ENCODE assay signal across 8 mouse cellular contexts in the genomic region with DNA sequence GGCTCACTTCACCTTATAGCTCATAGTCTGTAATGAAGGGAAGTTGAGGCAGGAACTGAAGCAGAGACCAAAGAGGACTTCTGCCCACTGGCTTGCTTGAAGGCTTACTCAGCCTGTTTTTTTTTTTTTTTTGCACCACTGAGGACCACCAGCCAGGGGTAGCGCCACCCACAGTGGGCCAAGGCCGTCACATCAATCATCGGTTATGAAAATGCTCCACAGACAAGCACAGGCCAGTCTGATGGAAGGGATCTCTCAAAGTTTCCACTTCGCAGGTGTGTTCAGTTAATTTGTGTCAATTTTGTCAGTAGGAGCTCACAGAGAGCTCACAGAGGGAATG. TPM values are rescaled to one million over a fixed set of nuclear protein-coding genes. Genes with fewer than 3 reads are reported as not detected.
DNase-seq lines count a peak whose midpoint lies in the region; ATAC-seq and TF ChIP-seq lines count a peak whose summit lies in the region.

No protein-coding gene starts in this region.

- peak overlapping the region; percentile 47 for H3K4me3 ChIP-seq in heart, embryonic 16.5 days (ENCODE audit: low read length)
- peak overlapping the region; percentile 83 to 87 for H3K4me3 ChIP-seq in MEL (ENCODE audit: control insufficient read depth in 1 of 2, insufficient read depth in 1 of 2, low read depth in 2 of 2, low read length in 2 of 2)
- H3K4me3 ChIP-seq in forebrain, embryonic 16.5 days (replicated peaks; ENCODE audit: low read length), result peak overlapping the region; percentile 78
- peak overlapping the region; percentile 23; the same call in 1 of the 2 replicates for H3K4me3 ChIP-seq in macrophage (ENCODE audit: inconsistent target)

- H3K79me2 ChIP-seq in MEL (ENCODE audit: control insufficient read depth, insufficient read depth, low read length, poor library complexity) (peaks cover 4% of the 10 kb centered on the region), macrophage (ENCODE audit: inconsistent target) (peaks cover 12% of the 10 kb centered on the region; the same call in 1 of the 2 replicates)

- H3K36me3 ChIP-seq in heart, embryonic 16.5 days (ENCODE audit: control insufficient read depth, insufficient read depth), result peaks cover 7% of the 10 kb centered on the region
- H3K36me3 ChIP-seq in MEL (ENCODE audit: control insufficient read depth in 1 of 2, insufficient read depth in 2 of 2, low read length in 2 of 2) (peaks cover 0 to 4% of the 10 kb centered on the region in 2 experiments; a peak in 2 of 4 replicates), macrophage (ENCODE audit: inconsistent target) (no peaks in the 10 kb centered on the region)
- H3K36me3 ChIP-seq in forebrain, embryonic 16.5 days (ENCODE audit: control insufficient read depth, insufficient read depth), result no peaks in the 10 kb centered on the region

- no peak for TF ChIP-seq POLR2A in MEL (IDR thresholded peaks at IDR 0.05; ENCODE audit: control insufficient read depth in 1 of 2, insufficient read depth in 1 of 2, low read depth in 1 of 2, low read length in 2 of 2, poor library complexity in 1 of 2)

- H3K27ac ChIP-seq in heart, embryonic 16.5 days (ENCODE audit: low read length), result peak overlapping the region; percentile 88
- H3K27ac ChIP-seq in MEL (ENCODE audit: control insufficient read depth, low read depth, low read length) (peak overlapping the region; percentile 96), macrophage (peak overlapping the region; percentile 42)
- peak overlapping the region; percentile 31 for H3K27ac ChIP-seq in forebrain, embryonic 16.5 days (ENCODE audit: low read length)

- H3K4me1 ChIP-seq in heart, embryonic 16.5 days (ENCODE audit: control insufficient read depth, insufficient read depth, low read length), result peaks cover 10% of the 10 kb centered on the region
- peaks cover 0 to 11% of the 10 kb centered on the region in 2 experiments; a peak in 2 of 4 replicates for H3K4me1 ChIP-seq in MEL (ENCODE audit: control insufficient read depth in 1 of 2, insufficient read depth in 2 of 2, low read length in 2 of 2)
- peaks cover 12% of the 10 kb centered on the region for H3K4me1 ChIP-seq in forebrain, embryonic 16.5 days (replicated peaks; ENCODE audit: control insufficient read depth, insufficient read depth, low read length)

- 0 out of 6 replicates have a peak, but pooled peaks of 1 of the 3 experiments have one; percentile 3 for TF ChIP-seq CTCF in MEL (IDR thresholded peaks at IDR 0.05 in 2 of 3, conservative IDR thresholded peaks at IDR 0.05 in 1 of 3; ENCODE audit: control insufficient read depth in 1 of 3, insufficient read depth in 1 of 3, low read depth in 2 of 3, low read length in 3 of 3, poor library complexity in 1 of 3, severe bottlenecking in 1 of 3)

- no peaks in the 10 kb centered on the region for H3K27me3 ChIP-seq in heart, embryonic 16.5 days (ENCODE audit: control insufficient read depth, insufficient read depth, low read length)
- H3K27me3 ChIP-seq in MEL (ENCODE audit: control insufficient read depth in 1 of 2, insufficient read depth in 2 of 2, low read length in 2 of 2), result no peaks in the 10 kb centered on the region
- H3K27me3 ChIP-seq in forebrain, embryonic 16.5 days (replicated peaks; ENCODE audit: control insufficient read depth, insufficient read depth, low read length), result no peaks in the 10 kb centered on the region

- no peak for DNase-seq in heart, postnatal 36 days
- no peak for DNase-seq in MEL (ENCODE audit: low read depth, low spot score)
- no peak for DNase-seq in yolk sac, embryonic 10.5 days (ENCODE audit: low spot score)
- DNase-seq in cerebellum, postnatal 10 days, result no peak
- DNase-seq in left cerebral cortex, adult 8-10 months (ENCODE audit: low spot score in 2 of 2), result no peak

- no peak; a peak in 1 of 4 replicates for TF ChIP-seq EP300 in MEL (IDR thresholded peaks at IDR 0.05; ENCODE audit: low read depth in 1 of 2, low read length in 2 of 2)

- no peak for TF ChIP-seq RAD21 in MEL (IDR thresholded peaks at IDR 0.05; ENCODE audit: low read depth, low read length)

- no peaks in the 10 kb centered on the region for H3K9me3 ChIP-seq in heart, embryonic 16.5 days (replicated peaks; ENCODE audit: control insufficient read depth, low read length)
- H3K9me3 ChIP-seq in MEL (replicated peaks; ENCODE audit: insufficient read depth, low read length), result no peaks in the 10 kb centered on the region
- H3K9me3 ChIP-seq in forebrain, embryonic 16.5 days (ENCODE audit: control insufficient read depth, low read length), result no peaks in the 10 kb centered on the region

- 78% methylated on average over 4 of the region's 4 CpGs for WGBS in heart, embryonic 16.5 days
- WGBS in forebrain, embryonic 16.5 days, result 81% methylated on average over 4 of the region's 4 CpGs
- 89% methylated on average over 4 of the region's 4 CpGs for WGBS in macrophage (ENCODE audit: missing documents)

- peak; percentile 1; the same call in 1 of the 2 replicates for ATAC-seq in heart, embryonic 16.5 days (replicated peaks; ENCODE audit: extremely low read depth, insufficient read depth, low FRiP score)
- ATAC-seq in forebrain, embryonic 16.5 days, result peak; percentile 41

- peak overlapping the region; percentile 65 for H3K4me2 ChIP-seq in heart, embryonic 16.5 days (ENCODE audit: low read depth, low read length)
- peak overlapping the region; percentile 55 for H3K4me2 ChIP-seq in forebrain, embryonic 16.5 days (ENCODE audit: low read length)

- intact Hi-C loops in heart, postnatal 36 days (cut with DNase I), result no loop called here

- peak overlapping the region; percentile 58 for H3K9ac ChIP-seq in heart, embryonic 16.5 days (ENCODE audit: low read length)
- peak overlapping the region; percentile 97 for H3K9ac ChIP-seq in MEL (ENCODE audit: control insufficient read depth, low read depth, low read length, poor library complexity, severe bottlenecking)
- H3K9ac ChIP-seq in forebrain, embryonic 16.5 days (replicated peaks; ENCODE audit: low read depth, low read length), result peak overlapping the region; percentile 54

RNA-seq across cellular contexts. Expression of a gene that starts 0.3 kb away (rescaled TPM):
- polyA plus RNA-seq in heart, embryonic 16.5 days (2015; fragmentation: Nextera tagmentation; extraction: Ambion mirVana), result 19.1 and 23.8 TPM in 2 replicates
- total RNA-seq in heart, postnatal 36 days (2021), result 1 to 10 TPM; 5.6 to 6.2 TPM
- 12.7 and 12.8 TPM in 2 replicates for total RNA-seq in MEL (2012; rRNA removed)
- 10 to 100 TPM in 1 of 2 experiments, not detected in 1; 40.7 TPM for polyA plus RNA-seq in MEL (2012; ENCODE audit: insufficient read depth in 1 of 2, insufficient read length in 2 of 2, low read depth in 1 of 2, low replicate concordance in 2 of 2, missing spikeins in 1 of 2)
- polyA plus RNA-seq in forebrain, embryonic 16.5 days (2015; fragmentation: Nextera tagmentation; extraction: Ambion mirVana), result 51.8 and 61.8 TPM in 2 replicates
- total RNA-seq in macrophage (2018; cell fraction: chromatin; rRNA removed), result 10 to 100 TPM in 6 of 26 experiments, 1 to 10 TPM in 18, under 1 TPM in 2; 0.71 to 16.1 (median 5.1) TPM
- 10 to 100 TPM; 20.0 to 45.6 (median 32.1) TPM for total RNA-seq in macrophage (2018; cell fraction: cytosol; rRNA removed)
- 10 to 100 TPM in 24 of 26 experiments, 1 to 10 TPM in 2; 4.3 to 47.3 (median 21.7) TPM for total RNA-seq in macrophage (2018; cell fraction: nucleus; rRNA removed)
- 16.3 to 35.3 TPM (median 33.0 TPM) in 3 replicates for polyA plus RNA-seq in macrophage (2018)
- total RNA-seq in left cerebral cortex, adult 8-10 months (2022), result 10 to 100 TPM; 37.6 to 43.0 (median 39.8) TPM

RNA-seq across cellular contexts. Expression of a gene that starts 0.6 kb away (rescaled TPM):
- polyA plus RNA-seq in heart, embryonic 16.5 days (2015; fragmentation: Nextera tagmentation; extraction: Ambion mirVana), result 9.0 and 9.1 TPM in 2 replicates
- total RNA-seq in heart, postnatal 36 days (2021), result 1 to 10 TPM; 4.2 to 4.4 TPM
- total RNA-seq in MEL (2012; rRNA removed), result 7.4 and 7.9 TPM in 2 replicates
- polyA plus RNA-seq in MEL (2012; ENCODE audit: insufficient read depth in 1 of 2, insufficient read length in 2 of 2, low read depth in 1 of 2, low replicate concordance in 2 of 2, missing spikeins in 1 of 2) (1 to 10 TPM in 1 of 2 experiments, not detected in 1; 10.0 TPM), macrophage (2018) (2.6 to 5.3 TPM (median 4.6 TPM) in 3 replicates)
- 5.7 and 6.1 TPM in 2 replicates for polyA plus RNA-seq in forebrain, embryonic 16.5 days (2015; fragmentation: Nextera tagmentation; extraction: Ambion mirVana)
- 10 to 100 TPM in 22 of 26 experiments, 1 to 10 TPM in 4; 5.2 to 61.8 (median 23.9) TPM for total RNA-seq in macrophage (2018; cell fraction: chromatin; rRNA removed)
- total RNA-seq in macrophage (2018; cell fraction: cytosol; rRNA removed), result 1 to 10 TPM; 2.1 to 4.6 (median 3.2) TPM
- total RNA-seq in macrophage (2018; cell fraction: nucleus; rRNA removed), result 10 to 100 TPM in 15 of 26 experiments, 1 to 10 TPM in 11; 3.1 to 24.6 (median 10.8) TPM
- total RNA-seq in left cerebral cortex, adult 8-10 months (2022), result 1 to 10 TPM; 5.4 to 7.8 (median 5.7) TPM

RNA-seq across cellular contexts. Expression of a gene that starts 38.9 kb away (rescaled TPM):
- polyA plus RNA-seq in heart, embryonic 16.5 days (2015; fragmentation: Nextera tagmentation; extraction: Ambion mirVana), result 1.7 and 2.2 TPM in 2 replicates
- 1 to 10 TPM; 1.2 to 1.4 TPM for total RNA-seq in heart, postnatal 36 days (2021)
- 0.07 and 0.15 TPM in 2 replicates for total RNA-seq in MEL (2012; rRNA removed)
- polyA plus RNA-seq in MEL (2012; ENCODE audit: insufficient read depth in 1 of 2, insufficient read length in 2 of 2, low read depth in 1 of 2, low replicate concordance in 2 of 2, missing spikeins in 1 of 2) (under 1 TPM in 1 of 2 experiments, not detected in 1; 0.18 TPM), macrophage (2018) (3.9 to 5.1 TPM (median 4.2 TPM) in 3 replicates)
- 4.0 and 5.8 TPM in 2 replicates for polyA plus RNA-seq in forebrain, embryonic 16.5 days (2015; fragmentation: Nextera tagmentation; extraction: Ambion mirVana)
- total RNA-seq in macrophage (2018; cell fraction: chromatin; rRNA removed), result 1 to 10 TPM in 3 of 26 experiments, under 1 TPM in 14, not detected in 9; 0.15 to 1.6 (median 0.33) TPM
- 1 to 10 TPM in 25 of 26 experiments, under 1 TPM in 1; 0.80 to 6.9 (median 2.2) TPM for total RNA-seq in macrophage (2018; cell fraction: cytosol; rRNA removed)
- 1 to 10 TPM in 24 of 26 experiments, under 1 TPM in 2; 0.58 to 4.2 (median 2.0) TPM for total RNA-seq in macrophage (2018; cell fraction: nucleus; rRNA removed)
- 1 to 10 TPM; 7.0 to 8.4 (median 7.8) TPM for total RNA-seq in left cerebral cortex, adult 8-10 months (2022)

RNA-seq across cellular contexts. Expression of a gene that starts 43.4 kb away (rescaled TPM):
- not detected in 2 replicates for polyA plus RNA-seq in heart, embryonic 16.5 days (2015; fragmentation: Nextera tagmentation; extraction: Ambion mirVana)
- not detected for total RNA-seq in heart, postnatal 36 days (2021)
- not detected in 2 replicates for total RNA-seq in MEL (2012; rRNA removed)
- polyA plus RNA-seq in MEL (2012; ENCODE audit: insufficient read depth in 1 of 2, insufficient read length in 2 of 2, low read depth in 1 of 2, low replicate concordance in 2 of 2, missing spikeins in 1 of 2) (not detected), macrophage (2018) (not detected in 3 replicates)
- not detected in 2 replicates for polyA plus RNA-seq in forebrain, embryonic 16.5 days (2015; fragmentation: Nextera tagmentation; extraction: Ambion mirVana)
- total RNA-seq in macrophage (2018; cell fraction: chromatin; rRNA removed), result not detected
- total RNA-seq in macrophage (2018; cell fraction: cytosol; rRNA removed), result not detected
- total RNA-seq in macrophage (2018; cell fraction: nucleus; rRNA removed), result not detected
- not detected for total RNA-seq in left cerebral cortex, adult 8-10 months (2022)

RNA-seq across cellular contexts. Expression of a gene that starts 56.4 kb away (rescaled TPM):
- not detected in 2 replicates for polyA plus RNA-seq in heart, embryonic 16.5 days (2015; fragmentation: Nextera tagmentation; extraction: Ambion mirVana)
- not detected for total RNA-seq in heart, postnatal 36 days (2021)
- not detected in 2 replicates for total RNA-seq in MEL (2012; rRNA removed)
- polyA plus RNA-seq in MEL (2012; ENCODE audit: insufficient read depth in 1 of 2, insufficient read length in 2 of 2, low read depth in 1 of 2, low replicate concordance in 2 of 2, missing spikeins in 1 of 2) (not detected), macrophage (2018) (not detected in 3 replicates)
- not detected in 2 replicates for polyA plus RNA-seq in forebrain, embryonic 16.5 days (2015; fragmentation: Nextera tagmentation; extraction: Ambion mirVana)
- not detected for total RNA-seq in macrophage (2018; cell fraction: chromatin; rRNA removed)
- not detected for total RNA-seq in macrophage (2018; cell fraction: cytosol; rRNA removed)
- not detected for total RNA-seq in macrophage (2018; cell fraction: nucleus; rRNA removed)
- not detected for total RNA-seq in left cerebral cortex, adult 8-10 months (2022)

Comparison
In these comparisons a context has a peak if more than half of its experiments do, and no peak if none do; other contexts are left out.
1. H3K27ac ChIP-seq: peak in every context shown above with its lines; median percentile 96 in MEL; 88 in heart, embryonic 16.5 days; 42 in macrophage; 31 in forebrain, embryonic 16.5 days.
2. H3K4me3 ChIP-seq: peak in every context shown above with its lines; median percentile 85 in MEL; 78 in forebrain, embryonic 16.5 days; 47 in heart, embryonic 16.5 days; 23 in macrophage.